Mouse (Mus musculus) lung, adult 2 months (tissue): ENCODE data around the gene Myl4.

Experiments used
- CTCF ChIP-seq: fragments of 200-500 bp; IDR thresholded peaks from 2 replicates; pipeline ENCODE4 v1.5.1; 2011; ENCODE audit warnings: mild to moderate bottlenecking, low read length, control low read depth; ENCODE audit not compliant: insufficient read depth
- POLR2A ChIP-seq: fragments of 200-500 bp; IDR thresholded peaks from 2 replicates; pipeline ENCODE4 v1.6.1; 2011; ENCODE audit warnings: low read depth, mild to moderate bottlenecking, control low read depth, low read length, borderline replicate concordance; ENCODE audit errors: extremely low read depth

- TF ChIP-seq POLR2A (no peak), CTCF (no peak)
Observed at GRCm38 (mm10) chr11:104560971-104561370, 10.5 kb downstream of the Myl4 start.
